Mouse (Mus musculus): Measurements from ENCODE around the gene Syk.

Syk gene

GRCm38 (mm10) chr13:52651383-52652252, 68.6 kb downstream of the Syk start:
- peak in 1 of 2 experiments; percentile 38 for DNase-seq (ENCODE audit: low spot score in 2 of 2)

DNA sequence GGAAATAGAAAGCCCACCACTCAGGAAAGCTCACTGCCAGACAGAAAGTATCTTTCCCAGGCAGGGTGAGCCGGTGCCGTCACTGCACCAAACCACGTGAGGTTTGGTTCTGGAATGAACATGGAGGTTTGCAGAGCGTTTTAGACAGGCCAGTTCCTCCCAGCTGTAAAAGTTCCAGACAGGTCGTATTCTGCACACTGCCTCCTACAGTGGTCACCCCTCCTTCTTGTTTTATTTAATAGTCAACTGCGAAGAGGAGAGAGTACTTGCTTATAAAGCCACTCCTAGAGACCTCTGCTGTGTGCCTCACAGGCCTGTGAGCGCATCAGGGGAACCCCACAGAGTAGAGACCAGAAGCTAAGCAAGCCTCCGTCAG, 69.3 kb downstream of the Syk start:
- DNase-seq (ENCODE audit: low spot score in 2 of 2) = no peak

DNA sequence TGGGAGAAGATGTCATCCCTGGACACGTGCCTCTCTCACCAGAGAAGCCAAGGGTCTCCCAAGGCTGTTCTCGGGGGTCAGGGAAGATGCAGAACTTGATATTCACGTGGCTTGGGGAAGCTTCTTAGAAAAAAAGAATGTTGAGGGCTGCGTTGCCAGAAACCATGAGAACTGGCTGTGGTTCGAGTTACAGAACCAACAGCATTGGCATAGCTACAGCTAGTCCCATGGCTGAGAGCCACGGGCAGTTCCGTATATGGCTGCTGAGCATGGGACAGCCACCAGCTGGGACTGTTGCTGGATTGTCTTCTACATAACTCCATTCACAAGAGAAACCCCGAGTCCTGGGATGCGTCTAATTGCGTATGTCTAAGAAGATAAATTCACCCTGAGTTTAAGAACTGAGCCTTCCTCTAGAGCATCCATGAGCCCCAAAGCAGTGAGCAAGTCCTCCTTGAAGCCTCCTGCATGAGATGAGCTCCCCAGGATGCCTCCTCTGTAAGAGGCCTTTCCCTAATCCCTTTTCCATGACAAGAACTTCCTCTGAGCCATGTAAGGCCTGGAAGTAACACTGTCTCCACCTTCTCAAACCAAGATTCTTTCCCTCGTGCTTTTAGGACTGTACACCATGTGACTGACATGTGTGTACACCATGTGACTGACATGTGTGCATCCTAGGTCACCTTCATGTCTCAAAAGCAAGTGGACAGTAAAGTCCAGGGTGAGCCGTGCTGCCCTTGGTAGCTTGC, 71.3 kb downstream of the Syk start:
- no peak for DNase-seq (ENCODE audit: low spot score in 2 of 2)

DNA sequence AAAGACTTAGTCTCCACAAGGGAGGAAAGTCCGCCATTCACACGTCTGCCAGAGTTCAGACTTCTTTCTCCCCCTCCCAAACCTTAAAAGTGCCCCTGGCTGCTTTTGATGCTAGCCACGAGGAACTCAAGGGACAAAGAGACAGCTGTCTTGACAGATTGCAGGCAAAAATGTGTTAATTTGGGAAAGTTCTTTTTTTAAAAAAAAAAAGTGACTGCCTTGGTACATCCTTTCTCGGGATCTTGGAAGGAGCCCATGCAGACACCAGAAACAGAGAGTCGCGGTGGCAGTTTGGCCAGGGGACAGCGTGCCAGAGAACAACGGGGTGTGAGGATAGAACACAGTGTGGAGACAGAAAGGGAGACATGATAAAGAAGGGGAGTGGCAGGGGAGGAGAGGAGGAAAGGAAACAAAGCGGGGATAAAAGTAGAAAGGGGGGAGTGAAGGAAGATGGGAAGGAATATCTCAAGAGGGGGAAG, 71.9 kb downstream of the Syk start:
- no peak for DNase-seq (ENCODE audit: low spot score in 2 of 2)

DNA sequence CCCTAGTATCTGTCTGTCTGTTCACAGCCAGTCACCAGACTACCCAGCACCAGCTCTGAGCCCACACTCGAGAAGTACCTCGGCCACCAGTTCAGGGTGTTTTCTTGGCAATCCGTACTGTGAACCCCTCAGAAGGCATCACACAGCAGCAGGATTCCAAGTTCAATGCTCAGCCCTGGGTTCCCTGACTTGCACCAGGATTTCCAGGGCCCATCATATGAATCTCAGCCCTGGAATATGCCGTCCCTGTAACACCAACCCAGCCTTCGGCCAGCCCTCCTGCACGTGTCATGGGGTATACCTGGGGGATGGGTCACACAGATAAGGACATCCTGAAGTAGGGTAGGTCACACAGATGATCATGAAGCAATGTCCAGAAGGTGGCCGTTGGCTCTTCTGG, 75.0 kb downstream of the Syk start:
- DNase-seq (ENCODE audit: low spot score in 2 of 2) = no peak

DNA sequence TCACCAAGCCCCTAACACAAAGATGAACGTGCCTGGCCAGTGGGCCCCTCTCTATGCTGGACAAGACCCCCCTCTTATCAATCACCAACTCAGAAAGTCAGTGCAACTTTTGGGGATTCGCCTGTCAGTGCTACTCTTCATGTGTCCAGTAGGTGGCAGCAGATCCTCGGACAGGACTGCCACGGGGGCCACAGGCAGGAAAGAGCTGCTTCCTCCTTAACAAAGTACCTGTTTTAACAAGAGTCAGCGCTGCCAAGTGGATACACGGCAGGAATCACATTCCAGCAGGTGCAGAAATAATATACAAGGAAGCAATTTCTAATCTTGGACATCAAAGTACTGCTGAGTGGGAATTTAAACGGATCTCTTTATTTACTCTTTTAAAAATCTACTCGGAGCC, 75.5 kb downstream of the Syk start:
- peak in 1 of 2 experiments; percentile 17 for DNase-seq (ENCODE audit: low spot score in 2 of 2)

DNA sequence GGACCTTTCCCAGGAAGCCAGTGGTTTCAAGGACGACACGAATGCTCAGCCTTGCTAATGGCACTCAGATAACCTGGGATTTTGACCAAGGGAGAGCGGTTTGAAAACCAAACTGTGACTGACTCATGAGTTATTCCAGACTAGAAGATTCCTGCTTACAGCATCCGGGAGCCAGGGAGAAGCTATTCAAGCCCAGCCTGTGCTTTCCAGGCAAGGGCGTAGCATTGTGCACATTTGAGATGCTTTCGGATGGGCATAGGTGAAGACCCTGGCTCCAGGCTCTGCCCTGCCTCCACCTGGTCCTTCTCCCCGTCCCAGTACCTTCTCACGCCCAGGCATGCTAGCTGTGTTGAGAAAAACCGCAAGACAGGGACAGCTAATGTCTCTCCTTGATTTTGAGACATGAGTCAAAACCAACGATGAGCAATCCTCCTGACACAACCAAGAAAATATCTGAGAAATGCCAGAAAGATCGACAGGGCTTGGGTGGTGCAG, 76.2 kb downstream of the Syk start:
- no peak for DNase-seq (ENCODE audit: low spot score in 2 of 2)

GRCm38 (mm10) chr13:52669889-52670288, 86.9 kb downstream of the Syk start:
- no peak for DNase-seq (ENCODE audit: low spot score in 2 of 2)

GRCm38 (mm10) chr13:52673272-52673671, 90.3 kb downstream of the Syk start:
- no peak for DNase-seq (ENCODE audit: low spot score in 2 of 2)

DNA sequence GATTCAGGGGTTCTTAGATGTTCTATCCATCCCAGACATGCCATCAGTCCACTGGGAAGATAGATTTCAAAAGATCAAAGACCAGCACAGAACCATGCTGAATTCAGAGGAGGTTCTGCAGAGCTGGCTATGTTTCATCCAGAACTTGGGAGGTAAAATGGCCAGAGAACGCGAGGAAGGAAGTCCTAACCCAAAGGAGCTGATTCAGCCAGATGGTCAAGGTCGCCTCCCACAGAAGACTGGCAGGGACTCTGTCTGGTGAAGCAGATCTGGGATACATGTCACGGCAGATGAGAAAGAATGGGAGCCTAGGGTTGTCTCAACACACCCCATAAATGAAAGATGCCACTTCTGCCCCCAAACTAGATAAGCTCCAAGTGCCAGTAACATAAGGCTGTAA, 90.9 kb downstream of the Syk start:
- DNase-seq (ENCODE audit: low spot score in 2 of 2) = no peak

- no peak for DNase-seq (ENCODE audit: low spot score in 2 of 2)
Measured at GRCm38 (mm10) chr13:52674839-52675238, 91.9 kb downstream of the Syk start.

GRCm38 (mm10) chr13:52675526-52676294, 92.7 kb downstream of the Syk start:
- DNase-seq (ENCODE audit: low spot score in 2 of 2) = no peak

DNA sequence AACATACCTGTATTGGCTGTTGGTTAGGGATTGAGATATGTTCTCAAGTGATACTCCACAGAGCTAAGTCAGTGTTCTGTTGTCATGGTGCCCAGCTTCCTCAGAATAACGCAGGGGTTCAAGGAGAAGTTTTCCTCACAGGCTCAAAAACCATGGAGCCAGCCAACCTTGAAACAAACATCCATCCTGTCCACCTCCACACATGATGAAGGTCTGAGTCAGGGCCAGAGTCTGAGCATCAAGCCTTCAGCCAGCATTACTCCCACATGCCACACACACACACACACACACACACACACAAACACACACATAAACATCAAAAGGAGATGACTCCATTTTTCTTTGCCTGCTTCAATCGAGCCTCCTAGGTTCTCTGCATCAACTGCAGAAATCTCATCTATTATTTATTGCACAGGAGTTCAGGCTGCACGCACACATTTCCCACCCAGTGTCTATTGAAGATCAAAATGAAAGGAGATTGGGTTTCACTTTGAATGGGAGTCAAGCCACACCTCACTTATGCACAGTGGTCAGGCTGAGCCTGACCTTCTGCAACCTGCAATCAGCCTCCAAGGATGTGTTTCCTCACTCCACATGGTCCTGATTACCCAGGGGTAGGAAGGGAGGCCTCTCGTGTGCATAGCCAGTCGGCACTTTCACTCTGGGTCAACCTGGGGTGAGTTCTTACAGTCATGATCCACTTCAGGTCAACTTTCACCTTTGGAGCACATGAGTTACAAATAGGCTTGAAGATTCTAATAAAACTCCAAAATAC, 93.9 kb downstream of the Syk start:
- no peak for DNase-seq (ENCODE audit: low spot score in 2 of 2)

DNA sequence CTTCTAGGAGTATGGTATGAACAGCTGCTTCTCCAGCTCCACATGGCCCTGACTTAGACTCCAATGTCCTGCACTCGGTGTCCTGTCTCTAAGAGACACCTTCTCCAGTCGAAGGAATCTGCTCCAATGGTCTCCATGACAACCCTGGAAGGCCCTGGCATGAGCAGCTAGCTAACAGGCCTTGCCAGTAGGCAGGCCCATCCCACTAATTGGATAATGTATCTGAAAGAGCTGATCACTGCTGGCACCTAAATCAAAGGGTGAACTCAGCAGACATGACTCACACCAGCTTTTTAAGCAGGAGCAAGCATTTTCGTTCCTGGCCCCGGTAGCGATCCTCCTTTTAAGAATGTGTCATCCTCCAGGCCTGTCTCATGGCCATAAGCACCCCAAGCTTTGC, 96.9 kb downstream of the Syk start:
- peak; percentile 52 to 54 for DNase-seq (ENCODE audit: low spot score in 2 of 2)

GRCm38 (mm10) chr13:52682107-52682506, 99.1 kb downstream of the Syk start:
- no peak for DNase-seq (ENCODE audit: low spot score in 2 of 2)

- DNase-seq (ENCODE audit: low spot score in 2 of 2) = no peak
Measured at GRCm38 (mm10) chr13:52690425-52690824, 107.5 kb downstream of the Syk start.

DNA sequence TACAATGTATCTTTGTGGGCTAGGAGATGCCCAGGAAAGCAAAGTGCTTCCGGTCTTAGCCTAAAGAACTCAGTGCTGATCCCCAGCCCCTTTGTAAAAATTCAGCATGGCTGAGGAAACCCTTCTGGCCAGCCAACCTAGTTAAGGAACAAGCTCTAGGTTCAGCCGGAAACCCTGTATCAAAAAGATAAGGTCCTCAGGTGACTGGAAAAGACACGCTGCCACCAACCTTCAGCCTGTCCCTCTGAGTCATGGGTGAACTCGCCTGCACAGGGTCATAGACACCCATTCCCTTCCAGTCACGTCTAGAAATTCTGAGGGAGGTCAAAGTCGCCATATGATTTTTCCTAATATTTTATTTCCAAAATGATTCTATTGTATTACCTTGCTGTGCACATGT, 109.3 kb downstream of the Syk start:
- no peak for DNase-seq (ENCODE audit: low spot score in 2 of 2)

- DNase-seq (ENCODE audit: low spot score in 2 of 2) = no peak
Measured at GRCm38 (mm10) chr13:52694857-52695256, 111.9 kb downstream of the Syk start.

Measured in right cerebral cortex, postnatal 36 days (tissue).